Mouse (Mus musculus) midbrain, embryonic 10.5 days (tissue): ENCODE measurements around the gene Als2cr12. TPM values are rescaled to one million over a fixed set of nuclear protein-coding genes. Genes with fewer than 3 reads are reported as not detected.
"Not testable (repeated sequence)": the region's sequence is repeated elsewhere in the genome, so short reads cannot be mapped to it uniquely, and the experiment has no call there.

Experiments used
- DNase-seq: peaks from one replicate; pipeline ENCODE4 v3.0.0-alpha.2; 2017; ENCODE audit warnings: low spot score
- H3K27ac ChIP-seq: fragments of 300-500 bp; sonication (generic); replicated peaks from 2 replicates; pipeline ENCODE4 v1.5.1; 2016; ENCODE audit warnings: mild to moderate bottlenecking
- H3K27me3 ChIP-seq: fragments of 300-500 bp; sonication (generic); 2 replicates; pipeline ENCODE4 v1.6.1; 2016; ENCODE audit warnings: low read depth, mild to moderate bottlenecking; ENCODE audit not compliant: poor library complexity, severe bottlenecking
- H3K36me3 ChIP-seq: fragments of 300-500 bp; sonication (generic); 2 replicates; pipeline ENCODE4 v1.6.1; 2016; ENCODE audit warnings: mild to moderate bottlenecking, moderate library complexity
- H3K4me1 ChIP-seq: fragments of 300-500 bp; sonication (generic); 2 replicates; pipeline ENCODE4 v1.6.1; 2016
- H3K4me3 ChIP-seq: fragments of 300-500 bp; sonication (generic); 2 replicates; pipeline ENCODE4 v1.5.1; 2016; ENCODE audit warnings: mild to moderate bottlenecking, moderate library complexity
- H3K9me3 ChIP-seq: fragments of 300-500 bp; sonication (generic); replicated peaks from 2 replicates; pipeline ENCODE4 v1.6.1; 2016; ENCODE audit warnings: mild to moderate bottlenecking
- WGBS: fragments of 180-500 bp; shearing (Covaris S2); methylation state at CpG from one replicate; pipeline ENCODE4 v1.1.7; 2016; 5-methylcytosine and 5-hydroxymethylcytosine counted together
- polyA plus RNA-seq: library from polyadenylated mRNA; unstranded; fragments of >200 nt; fragmentation: Nextera tagmentation; extraction: Ambion mirVana; gene quantifications from 2 replicates; pipeline ENCODE4 v1.2.1, GENCODE M21; 2016

The Als2cr12 gene
- polyA plus RNA-seq, 1 experiment from 2014 or later, result not detected

- Histone ChIP-seq H3K36me3 (peaks cover 36% of the 10 kb centered on the region), H3K27me3 (no peaks in the 10 kb centered on the region), H3K4me3 (no peak overlapping the region), H3K9me3 (no peaks in the 10 kb centered on the region), H3K27ac (no peak overlapping the region), H3K4me1 (peaks cover 29% of the 10 kb centered on the region)
- no peak for DNase-seq
These were observed 19.7 kb upstream of the Als2cr12 start for GRCm38 (mm10) chr1:58715536-58715935.

- H3K36me3 ChIP-seq, result peaks cover 36% of the 10 kb centered on the region
- H3K27me3 ChIP-seq, result no peaks in the 10 kb centered on the region
- H3K9me3 ChIP-seq, result no peaks in the 10 kb centered on the region
- peaks cover 29% of the 10 kb centered on the region for H3K4me1 ChIP-seq
- DNase-seq, result no peak
- 84% methylated on average over 1 of the region's 1 CpGs for WGBS
- H3K4me3 ChIP-seq, result peak overlapping the region; percentile 73
- H3K27ac ChIP-seq, result no peak overlapping the region
These were observed 18.6 kb upstream of the Als2cr12 start for GRCm38 (mm10) chr1:58714361-58714760.

- Histone ChIP-seq H3K4me3 (peak overlapping the region; percentile 73), H3K27me3 (no peaks in the 10 kb centered on the region), H3K36me3 (peaks cover 33% of the 10 kb centered on the region), H3K27ac (peak overlapping the region; percentile 96), H3K9me3 (no peaks in the 10 kb centered on the region), H3K4me1 (peaks cover 29% of the 10 kb centered on the region)
- DNase-seq, result no peak
- WGBS, result 63% methylated on average over 4 of the region's 4 CpGs
These were observed 18.1 kb upstream of the Als2cr12 start for GRCm38 (mm10) chr1:58713893-58714231.

- Histone ChIP-seq H3K27ac (peak overlapping the region; percentile 96), H3K9me3 (0 out of 2 replicates have a peak, but pooled peaks cover 1% of the 10 kb centered on the region), H3K4me3 (peak overlapping the region; percentile 73), H3K27me3 (no peaks in the 10 kb centered on the region), H3K36me3 (peaks cover 31% of the 10 kb centered on the region), H3K4me1 (peaks cover 29% of the 10 kb centered on the region)
- WGBS, result 5% methylated on average over 31 of the region's 31 CpGs
- DNase-seq, result peak; percentile 62
These were observed 17.5 kb upstream of the Als2cr12 start for GRCm38 (mm10) chr1:58713081-58713892.

DNA sequence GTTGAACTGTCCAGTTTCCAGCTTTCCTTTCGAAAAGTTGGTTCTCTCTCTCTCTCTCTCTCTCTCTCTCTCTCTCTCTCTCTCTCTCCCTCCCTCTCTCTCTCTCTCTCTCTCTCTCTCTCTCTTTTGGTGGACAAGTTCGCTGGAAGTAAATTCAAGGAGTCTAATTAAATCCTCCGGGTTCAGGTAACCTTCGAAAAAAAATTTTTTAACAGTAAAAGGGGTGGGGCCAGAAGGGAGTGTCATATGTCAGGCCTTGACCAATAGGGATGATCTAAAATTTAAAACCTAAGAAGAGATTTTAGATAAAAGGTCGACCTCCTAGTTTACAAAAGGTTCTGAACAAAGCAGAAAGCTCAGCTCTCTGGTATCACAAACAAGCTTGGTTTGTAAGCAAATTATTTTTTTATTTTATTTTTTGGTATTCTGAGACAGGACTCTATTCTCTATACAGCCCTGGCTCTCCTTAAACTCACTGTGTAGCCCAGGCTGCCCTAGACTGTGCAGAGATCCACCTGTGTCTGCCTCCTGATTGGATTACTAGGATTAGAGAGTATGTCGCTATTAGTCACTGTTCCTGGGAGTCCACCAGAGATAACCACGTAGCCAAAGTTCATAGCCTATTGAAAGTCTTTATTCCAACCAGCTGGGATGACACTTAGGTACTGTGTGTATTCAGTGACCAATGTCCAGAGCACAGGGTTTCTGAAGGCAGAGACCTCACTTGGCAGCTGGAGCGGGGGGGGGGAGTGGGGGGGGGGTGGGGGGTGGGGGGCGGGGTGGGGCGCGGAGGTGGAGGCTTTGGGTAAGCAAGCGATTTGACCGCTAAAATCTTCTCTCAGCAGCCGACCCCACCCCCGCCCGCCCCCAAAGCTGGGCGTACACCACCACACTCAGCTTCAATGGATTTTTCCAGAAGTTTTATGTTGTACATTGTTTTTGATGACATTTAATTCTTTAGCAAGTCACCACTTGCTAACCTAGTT lies 16.6 kb upstream of the Als2cr12 start:
- Histone ChIP-seq H3K4me3 (peak overlapping the region; percentile 73), H3K27me3 (no peaks in the 10 kb centered on the region), H3K27ac (peak overlapping the region; percentile 96), H3K4me1 (peaks cover 29% of the 10 kb centered on the region), H3K36me3 (peaks cover 28% of the 10 kb centered on the region), H3K9me3 (0 out of 2 replicates have a peak, but pooled peaks cover 4% of the 10 kb centered on the region)
- DNase-seq, result peak; percentile 60
- 4% methylated on average over 15 of the region's 17 CpGs for WGBS

- peaks cover 29% of the 10 kb centered on the region for H3K4me1 ChIP-seq
- 0 out of 2 replicates have a peak, but pooled peaks cover 4% of the 10 kb centered on the region for H3K9me3 ChIP-seq
- H3K27ac ChIP-seq, result peak within 1 kb of the TSS; percentile 96
- under 1% methylated on average over 45 of the region's 45 CpGs for WGBS
- H3K27me3 ChIP-seq, result no peaks in the 10 kb centered on the region
- DNase-seq, result peak; percentile 79
- H3K4me3 ChIP-seq, result peak within 1 kb of the TSS; percentile 73
- H3K36me3 ChIP-seq, result peaks cover 22% of the 10 kb centered on the region
These were observed 15.7 kb upstream of the Als2cr12 start, which contains the start of gene Cflar for GRCm38 (mm10) chr1:58711365-58712016. Gene Cflar (plus strand): TSS chr1:58711508.

DNA sequence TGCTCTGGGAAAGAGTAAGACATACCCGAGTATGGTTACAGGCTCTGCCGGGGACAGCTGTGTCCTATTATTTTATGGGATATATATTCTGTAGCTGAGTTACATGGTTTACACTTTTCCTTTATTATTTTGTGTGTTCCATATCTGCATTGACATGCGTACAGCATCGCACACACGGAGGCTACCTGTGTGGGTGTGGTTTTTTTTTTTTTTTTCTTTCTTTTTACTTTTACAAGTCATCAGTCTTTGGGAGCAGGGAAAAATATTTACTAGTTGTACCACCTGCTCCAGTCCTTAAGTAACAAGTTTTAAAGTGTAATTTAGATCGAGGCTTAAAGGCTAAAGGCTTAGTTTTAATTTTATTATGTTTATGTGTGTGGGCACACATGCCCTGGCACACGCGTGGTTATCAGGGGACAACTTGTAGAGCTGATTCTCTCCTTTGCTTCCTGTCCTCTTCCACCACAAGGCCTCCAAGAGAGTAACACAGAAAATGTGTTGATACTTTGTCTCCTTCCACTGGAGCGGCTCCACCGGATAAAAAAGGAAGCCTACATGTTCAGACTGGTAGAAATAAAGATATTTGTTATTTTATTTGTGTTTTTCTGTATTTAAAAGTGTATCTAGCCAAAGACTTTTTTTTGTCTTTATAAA lies 15.0 kb upstream of the Als2cr12 start:
- H3K27me3 ChIP-seq, result no peaks in the 10 kb centered on the region
- H3K27ac ChIP-seq, result peak overlapping the region; percentile 96
- peak overlapping the region; percentile 73 for H3K4me3 ChIP-seq
- DNase-seq, result peak; percentile 18
- WGBS, result 55% methylated on average over 10 of the region's 10 CpGs
- 0 out of 2 replicates have a peak, but pooled peaks cover 4% of the 10 kb centered on the region for H3K9me3 ChIP-seq
- peaks cover 25% of the 10 kb centered on the region for H3K4me1 ChIP-seq
- H3K36me3 ChIP-seq, result peaks cover 15% of the 10 kb centered on the region

DNA sequence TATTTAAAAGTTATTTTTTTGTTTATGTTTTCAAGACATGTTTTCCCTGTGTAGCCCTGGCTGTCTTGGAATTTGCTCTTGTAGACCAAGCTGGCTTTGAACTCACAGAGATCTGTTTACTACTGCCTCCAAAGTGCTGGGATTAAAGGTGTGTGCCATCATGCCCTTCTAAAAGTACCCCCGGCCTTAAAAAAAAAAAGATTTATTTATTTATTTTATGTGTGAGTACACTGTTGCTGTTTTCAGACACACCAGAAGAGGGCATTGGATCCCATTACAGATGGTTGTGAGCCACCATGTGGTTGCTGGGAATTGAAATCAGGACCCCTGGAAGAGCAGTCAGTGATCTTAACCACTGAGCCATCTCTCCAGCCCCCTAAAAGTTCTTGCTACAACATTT lies 14.3 kb upstream of the Als2cr12 start:
- H3K27me3 ChIP-seq, H3K9me3 ChIP-seq, H3K36me3 ChIP-seq, H3K4me3 ChIP-seq, DNase-seq, H3K27ac ChIP-seq: not testable (repeated sequence)
- WGBS, result 95% methylated on average over 1 of the region's 1 CpGs
- peaks cover 25% of the 10 kb centered on the region for H3K4me1 ChIP-seq

DNA sequence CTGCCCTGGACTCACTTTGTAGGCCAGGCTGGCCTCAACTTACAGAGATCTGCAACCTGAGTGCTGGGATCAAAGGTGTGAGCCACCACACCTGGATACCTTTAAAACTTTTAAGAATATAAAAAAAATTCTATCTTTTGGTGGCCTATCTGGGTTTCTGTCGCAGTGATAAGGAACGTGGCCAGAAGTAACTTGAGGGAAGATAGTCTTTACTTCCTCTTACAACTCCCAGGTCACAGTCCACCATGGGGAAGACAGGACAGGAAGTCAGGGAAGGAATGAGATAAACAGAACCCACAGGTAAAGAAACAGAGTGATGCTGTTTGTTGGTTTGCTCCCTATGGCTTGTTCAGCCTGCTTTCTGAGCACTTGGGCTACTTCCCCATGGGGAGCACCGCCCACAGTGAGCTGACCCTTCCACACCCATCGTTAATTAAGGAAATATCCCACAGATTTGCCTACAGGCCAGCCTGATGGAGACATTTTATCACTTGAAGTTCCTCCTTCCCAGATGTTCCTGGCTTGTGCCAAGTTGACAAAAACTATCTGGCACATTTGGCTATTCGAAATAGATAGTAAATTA lies 4.9 kb upstream of the Als2cr12 start:
- DNase-seq, H3K36me3 ChIP-seq, H3K9me3 ChIP-seq, H3K27ac ChIP-seq, H3K27me3 ChIP-seq, H3K4me3 ChIP-seq, H3K4me1 ChIP-seq: not testable (repeated sequence)
- 83% methylated on average over 5 of the region's 5 CpGs for WGBS

- Histone ChIP-seq H3K4me3 (no peak overlapping the region), H3K4me1 (no peaks in the 10 kb centered on the region), H3K9me3 (no peaks in the 10 kb centered on the region), H3K27ac (no peak overlapping the region), H3K27me3 (no peaks in the 10 kb centered on the region), H3K36me3 (no peaks in the 10 kb centered on the region)
- WGBS, result 75% methylated on average over 3 of the region's 3 CpGs
- no peak for DNase-seq
These were observed 4.2 kb upstream of the Als2cr12 start for GRCm38 (mm10) chr1:58699988-58700387.

DNA sequence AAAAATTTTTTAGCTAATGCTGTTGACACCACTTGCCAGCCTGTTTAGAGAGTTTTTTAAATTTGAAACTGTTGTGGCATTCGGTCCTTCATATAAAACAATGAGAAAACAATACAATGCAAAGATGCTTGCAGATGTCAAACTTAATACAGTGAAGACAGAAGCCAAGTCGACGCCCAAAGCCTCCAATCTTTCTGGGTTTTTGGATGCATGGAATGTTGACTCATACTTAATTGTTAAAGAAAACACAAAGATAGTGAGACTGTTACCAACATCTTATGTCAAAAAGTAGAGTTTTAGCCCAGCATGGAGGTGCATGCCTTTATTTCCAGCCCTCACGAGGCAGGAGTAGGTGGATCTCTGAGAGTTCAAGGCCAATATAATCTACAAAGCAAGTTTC lies 3.0 kb upstream of the Als2cr12 start:
- DNase-seq, result no peak
- Histone ChIP-seq H3K36me3 (no peaks in the 10 kb centered on the region), H3K4me3 (no peak overlapping the region), H3K27ac (no peak overlapping the region), H3K9me3 (no peaks in the 10 kb centered on the region), H3K27me3 (no peaks in the 10 kb centered on the region), H3K4me1 (no peaks in the 10 kb centered on the region)
- 88% methylated on average over 4 of the region's 4 CpGs for WGBS

DNA sequence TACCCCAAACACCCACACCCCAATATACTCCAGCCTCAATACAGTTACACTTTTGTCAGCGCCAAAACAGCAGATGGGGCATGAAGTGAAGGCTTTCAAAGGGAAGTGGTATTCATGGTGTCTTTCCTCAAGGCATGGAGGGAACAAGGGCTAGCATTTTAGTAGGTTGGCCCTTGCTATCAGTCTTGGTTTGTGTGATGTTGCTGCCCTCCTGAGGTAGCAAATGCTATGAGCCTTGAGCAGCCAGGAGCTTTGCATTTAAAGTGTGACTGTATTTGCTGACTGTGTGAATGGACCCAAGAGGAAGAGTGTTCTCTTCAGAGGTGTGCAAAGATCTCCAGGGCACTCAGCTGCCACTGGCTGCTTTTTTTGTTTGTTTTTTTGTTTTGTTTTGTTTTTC lies 1.8 kb upstream of the Als2cr12 start:
- H3K4me1 ChIP-seq, H3K9me3 ChIP-seq, H3K4me3 ChIP-seq, H3K36me3 ChIP-seq, H3K27ac ChIP-seq, H3K27me3 ChIP-seq, DNase-seq: not testable (repeated sequence)
- WGBS, result 44% methylated on average over 1 of the region's 1 CpGs
